Mouse (Mus musculus) heart, embryonic 15.5 days (tissue): ENCODE data around the gene Nfat5. TPM values are rescaled to one million over a fixed set of nuclear protein-coding genes. Genes with fewer than 3 reads are reported as not detected.

Experiments used
- ATAC-seq: fragments of 200-750 bp; cut with Nextera tagmentation; replicated peaks from 2 replicates; pipeline ENCODE4 v1.8.0; 2017; ENCODE audit warnings: low read depth, moderate TSS enrichment; ENCODE audit not compliant: insufficient number of reproducible peaks, insufficient read depth, low FRiP score
- H3K27ac ChIP-seq: fragments of 300-500 bp; sonication (generic); 2 replicates; pipeline ENCODE4 v1.5.1; 2015; ENCODE audit warnings: mild to moderate bottlenecking, inconsistent platforms
- H3K27me3 ChIP-seq: fragments of 300-500 bp; sonication (generic); 2 replicates; pipeline ENCODE4 v1.6.1; 2015; ENCODE audit warnings: inconsistent platforms
- H3K36me3 ChIP-seq: fragments of 300-500 bp; sonication (generic); 2 replicates; pipeline ENCODE4 v1.6.1; 2015; ENCODE audit warnings: mild to moderate bottlenecking, inconsistent platforms
- H3K4me1 ChIP-seq: fragments of 300-500 bp; sonication (generic); replicated peaks from 2 replicates; pipeline ENCODE4 v1.6.1; 2015; ENCODE audit warnings: inconsistent platforms
- H3K4me2 ChIP-seq: fragments of 300-500 bp; sonication (generic); 2 replicates; pipeline ENCODE4 v1.6.1; 2015; ENCODE audit warnings: inconsistent platforms, mild to moderate bottlenecking, moderate library complexity
- H3K4me3 ChIP-seq: fragments of 300-500 bp; sonication (generic); 2 replicates; pipeline ENCODE4 v1.5.1; 2015; ENCODE audit warnings: mild to moderate bottlenecking, inconsistent platforms
- H3K9ac ChIP-seq: fragments of 300-500 bp; sonication (generic); 2 replicates; pipeline ENCODE4 v1.6.1; 2015; ENCODE audit warnings: mild to moderate bottlenecking, inconsistent platforms
- H3K9me3 ChIP-seq: fragments of 300-500 bp; sonication (generic); replicated peaks from 2 replicates; pipeline ENCODE4 v1.6.1; 2016; ENCODE audit warnings: inconsistent platforms
- WGBS: fragments of 180-500 bp; shearing (Covaris S2); methylation state at CpG from one replicate; pipeline ENCODE4 v1.1.7; 2015; ENCODE audit warnings: mixed read lengths; 5-methylcytosine and 5-hydroxymethylcytosine counted together
- polyA plus RNA-seq: library from polyadenylated mRNA; unstranded; fragments of >200 nt; fragmentation: Nextera tagmentation; extraction: Ambion mirVana; gene quantifications from 2 replicates; pipeline ENCODE4 v1.2.1, GENCODE M21; 2015

The Nfat5 gene
- polyA plus RNA-seq, result 10.4 and 11.4 TPM in 2 replicates

DNA sequence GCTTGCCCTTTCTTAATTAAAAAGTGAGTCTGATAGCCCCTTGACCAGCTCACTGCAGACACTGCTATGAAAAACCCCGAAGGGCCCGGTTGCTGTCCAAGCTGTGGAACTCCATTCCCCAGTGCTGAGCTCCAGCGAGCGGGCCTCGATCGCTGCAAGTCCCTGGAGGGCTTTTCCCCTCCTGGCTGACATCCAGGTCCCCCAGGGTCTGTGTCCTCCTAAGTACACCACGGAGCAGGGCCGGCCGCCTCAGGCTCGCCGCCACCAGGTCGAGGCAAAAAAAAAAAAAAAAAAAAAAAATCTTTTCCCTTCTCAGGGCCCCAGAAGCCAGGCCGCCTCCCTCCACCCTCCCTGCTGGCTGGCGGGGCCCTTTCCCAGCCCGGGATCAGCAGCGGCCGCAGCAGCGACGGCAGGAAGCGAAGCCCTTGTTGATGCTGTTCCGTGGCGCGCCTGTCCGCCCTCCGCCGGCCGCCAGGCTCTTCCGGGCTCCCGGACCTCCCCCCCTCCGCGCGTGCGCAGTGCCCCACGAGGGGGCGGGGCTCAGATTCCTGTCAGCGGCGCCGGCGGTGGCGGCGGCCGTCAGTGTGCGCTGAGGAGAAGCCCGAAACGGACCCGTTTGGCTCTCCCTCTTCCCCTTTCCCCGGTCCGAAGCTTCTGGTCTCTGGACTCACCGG is at the start of gene Nfat5:
Gene Nfat5 (plus strand): TSS at position 543 of the 674 bp plus-strand sequence.
- Histone ChIP-seq H3K9ac (peak within 1 kb of the TSS; percentile 98), H3K27me3 (no peaks in the 10 kb centered on the region), H3K27ac (peak within 1 kb of the TSS; percentile 99), H3K4me2 (peak within 1 kb of the TSS; percentile 63), H3K4me3 (peak within 1 kb of the TSS; percentile 100), H3K4me1 (peaks cover 19% of the 10 kb centered on the region), H3K9me3 (no peaks in the 10 kb centered on the region), H3K36me3 (no peaks in the 10 kb centered on the region)
- ATAC-seq, result peak; percentile 93
- under 1% methylated on average over 48 of the region's 49 CpGs for WGBS

DNA sequence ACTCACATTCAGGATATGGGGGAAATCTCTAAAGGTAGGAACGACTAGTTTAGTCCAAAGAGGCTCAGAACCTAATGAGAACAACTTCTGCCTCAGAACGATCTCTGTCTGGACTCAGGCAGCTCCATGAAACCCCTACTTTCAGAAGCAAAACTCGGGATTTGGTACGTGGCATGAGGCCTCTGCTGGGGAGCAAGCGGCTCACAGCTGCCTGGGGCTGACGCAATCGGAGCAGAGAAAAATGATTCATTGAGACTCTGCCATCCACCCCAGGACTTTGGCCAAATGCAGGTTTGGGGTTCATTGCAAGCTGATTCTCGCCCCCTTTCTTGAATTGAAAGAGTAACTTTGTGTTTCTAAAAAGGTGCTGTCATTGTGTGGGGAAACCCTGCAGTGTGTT is 49.1 kb upstream of the Nfat5 start:
- Histone ChIP-seq H3K27me3 (no peaks in the 10 kb centered on the region), H3K4me3 (no peak overlapping the region), H3K9ac (no peak overlapping the region), H3K4me1 (no peaks in the 10 kb centered on the region), H3K4me2 (no peak overlapping the region), H3K36me3 (no peaks in the 10 kb centered on the region), H3K9me3 (no peaks in the 10 kb centered on the region), H3K27ac (no peak overlapping the region)
- 66% methylated on average over 8 of the region's 8 CpGs for WGBS
- ATAC-seq, result no peak

DNA sequence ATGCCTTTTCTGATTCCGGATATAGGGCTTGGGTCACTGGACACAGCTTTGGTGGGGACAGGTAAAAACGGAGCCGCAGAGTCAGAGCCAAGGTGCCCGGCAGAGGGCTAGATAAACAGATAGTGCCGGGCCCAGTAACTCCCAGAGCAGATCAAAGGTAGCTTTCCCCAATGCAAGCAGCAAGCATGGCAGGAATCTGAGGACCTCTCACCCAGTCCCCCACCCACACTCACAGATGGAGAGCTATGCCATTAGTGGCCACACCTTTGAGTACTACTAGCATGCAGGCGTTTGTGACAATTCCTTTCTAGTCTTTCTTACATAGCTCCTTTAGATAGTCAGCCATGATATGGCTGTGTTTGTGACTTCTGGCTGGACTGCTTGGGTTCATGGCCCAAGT is 44.8 kb upstream of the Nfat5 start:
- H3K9ac ChIP-seq, result no peak overlapping the region
- 62% methylated on average over 6 of the region's 6 CpGs for WGBS
- H3K9me3 ChIP-seq, result no peaks in the 10 kb centered on the region
- H3K36me3 ChIP-seq, result no peaks in the 10 kb centered on the region
- H3K4me2 ChIP-seq, result no peak overlapping the region
- no peaks in the 10 kb centered on the region for H3K27me3 ChIP-seq
- no peak for ATAC-seq
- no peak overlapping the region for H3K4me3 ChIP-seq
- H3K4me1 ChIP-seq, result 0 out of 2 replicates have a peak, but pooled peaks cover 9% of the 10 kb centered on the region
- no peak overlapping the region for H3K27ac ChIP-seq

DNA sequence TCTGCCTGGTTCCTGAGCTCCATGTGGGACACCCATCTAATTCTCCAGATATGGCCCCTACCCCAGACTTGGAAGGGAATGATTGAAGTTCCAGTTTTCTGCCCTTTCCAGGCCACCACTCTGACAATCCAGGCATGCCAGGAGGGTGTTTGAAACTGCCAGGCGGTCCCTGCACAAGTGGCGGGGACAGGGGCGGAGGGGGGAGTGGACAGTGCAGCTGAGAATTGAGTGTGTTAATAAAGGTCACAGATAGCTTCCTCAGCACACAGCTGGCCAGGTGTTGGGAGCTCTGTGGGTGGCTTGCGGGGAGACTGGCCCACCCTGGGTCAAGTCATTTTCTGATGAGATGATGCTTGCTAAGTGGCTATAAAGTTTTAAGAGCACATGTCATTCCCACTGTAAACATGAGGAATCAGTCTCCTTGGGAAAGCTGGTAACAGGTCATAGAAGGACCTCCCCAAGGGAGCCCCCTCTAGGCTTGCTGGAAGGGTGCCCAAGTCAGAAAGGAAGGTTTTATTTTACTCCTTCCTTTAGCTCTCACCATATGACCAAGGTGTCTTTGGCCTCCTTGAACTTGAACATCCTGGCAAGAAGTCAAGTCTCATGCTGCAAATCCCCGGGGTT is 41.7 kb upstream of the Nfat5 start:
- 60% methylated on average over 5 of the region's 5 CpGs for WGBS
- H3K9ac ChIP-seq, result no peak overlapping the region
- no peak overlapping the region for H3K4me3 ChIP-seq
- peaks cover 20% of the 10 kb centered on the region for H3K4me1 ChIP-seq
- no peaks in the 10 kb centered on the region for H3K36me3 ChIP-seq
- H3K27me3 ChIP-seq, result no peaks in the 10 kb centered on the region
- no peak overlapping the region for H3K4me2 ChIP-seq
- H3K27ac ChIP-seq, result no peak overlapping the region
- no peaks in the 10 kb centered on the region for H3K9me3 ChIP-seq
- peak; percentile 40; the same call in 1 of the 2 replicates for ATAC-seq

DNA sequence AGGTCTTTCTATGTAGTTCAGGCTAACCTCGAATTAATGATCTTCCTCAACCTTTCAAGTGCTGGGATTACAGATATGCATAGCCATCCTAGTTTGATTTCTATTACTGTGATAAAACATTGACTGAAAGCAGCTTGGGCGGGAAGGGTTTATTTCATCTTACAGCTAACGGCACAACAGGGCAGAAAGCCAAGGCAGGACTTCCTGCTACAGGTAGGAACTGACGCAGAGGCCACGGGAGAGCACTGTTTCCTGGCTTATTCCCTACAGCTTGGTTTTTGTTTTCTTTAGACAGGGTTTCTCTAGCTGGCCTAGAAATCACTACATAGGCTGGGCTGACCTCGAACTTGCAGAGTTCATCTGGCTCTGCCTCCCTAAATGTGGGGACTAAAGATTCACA is 40.1 kb upstream of the Nfat5 start:
- Histone ChIP-seq H3K27me3 (no peaks in the 10 kb centered on the region), H3K36me3 (no peaks in the 10 kb centered on the region), H3K4me2 (no peak overlapping the region), H3K4me3 (no peak overlapping the region), H3K9me3 (no peaks in the 10 kb centered on the region), H3K4me1 (peaks cover 20% of the 10 kb centered on the region), H3K27ac (no peak overlapping the region), H3K9ac (no peak overlapping the region)
- 66% methylated on average over 6 of the region's 6 CpGs for WGBS
- no peak for ATAC-seq

DNA sequence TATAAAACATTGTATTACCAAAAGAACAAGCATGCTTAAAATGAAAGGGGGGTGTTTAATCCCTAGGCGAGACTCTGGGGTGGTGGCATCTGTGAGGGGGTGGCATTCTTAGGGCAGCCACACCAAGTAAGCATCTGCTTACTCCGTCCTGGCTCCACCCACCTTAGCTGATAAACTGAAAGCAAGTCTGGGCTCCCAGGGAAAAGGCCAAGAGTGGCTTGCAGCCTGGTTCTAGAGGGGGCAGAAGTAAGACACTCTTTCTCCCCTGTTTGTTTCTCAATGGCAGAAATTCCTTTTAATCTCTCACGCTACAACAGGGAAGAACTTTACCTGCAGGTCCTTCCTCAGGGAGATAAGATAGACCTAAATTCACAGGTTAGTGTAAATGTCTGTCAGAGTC is 38.9 kb upstream of the Nfat5 start:
- H3K9me3 ChIP-seq, result no peaks in the 10 kb centered on the region
- H3K27me3 ChIP-seq, result no peaks in the 10 kb centered on the region
- no peaks in the 10 kb centered on the region for H3K36me3 ChIP-seq
- no peak overlapping the region for H3K9ac ChIP-seq
- H3K4me1 ChIP-seq, result peaks cover 20% of the 10 kb centered on the region
- ATAC-seq, result no peak
- H3K4me2 ChIP-seq, result 0 out of 2 replicates have a peak overlapping the region, but pooled peaks have one; percentile 7
- H3K4me3 ChIP-seq, result no peak overlapping the region
- 0 out of 2 replicates have a peak overlapping the region, but pooled peaks have one; percentile 42 for H3K27ac ChIP-seq
- WGBS, result 46% methylated on average over 3 of the region's 3 CpGs

DNA sequence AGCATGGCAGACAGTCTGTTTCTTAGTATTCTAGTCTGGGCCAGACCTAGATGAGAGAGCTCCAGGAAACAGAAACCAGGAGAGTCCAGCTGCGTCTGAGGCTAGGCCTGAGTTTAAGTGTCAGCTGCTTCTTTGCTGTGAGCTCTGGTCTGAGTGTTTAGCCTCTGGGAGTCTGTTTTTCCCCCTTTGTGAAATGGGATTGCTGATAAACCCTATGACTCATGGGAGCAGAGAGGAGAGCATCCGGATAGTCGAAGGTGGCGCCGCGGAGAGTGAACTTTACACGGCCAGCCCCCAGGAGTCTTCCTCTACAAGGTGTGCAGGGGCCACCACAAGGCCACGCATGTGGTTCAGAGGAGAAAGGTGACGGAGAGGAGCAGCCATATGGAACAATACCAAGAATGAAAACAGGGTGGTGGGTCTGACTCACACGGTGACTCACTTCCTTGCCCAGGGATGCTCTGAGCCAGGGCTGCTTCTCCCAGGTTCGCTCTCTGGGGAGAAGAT is 38.3 kb upstream of the Nfat5 start:
- no peaks in the 10 kb centered on the region for H3K27me3 ChIP-seq
- 0 out of 2 replicates have a peak overlapping the region, but pooled peaks have one; percentile 42 for H3K27ac ChIP-seq
- no peaks in the 10 kb centered on the region for H3K36me3 ChIP-seq
- no peak overlapping the region for H3K4me3 ChIP-seq
- peaks cover 20% of the 10 kb centered on the region for H3K4me1 ChIP-seq
- H3K9me3 ChIP-seq, result no peaks in the 10 kb centered on the region
- no peak overlapping the region for H3K9ac ChIP-seq
- WGBS, result 50% methylated on average over 11 of the region's 11 CpGs
- no peak for ATAC-seq
- 0 out of 2 replicates have a peak overlapping the region, but pooled peaks have one; percentile 7 for H3K4me2 ChIP-seq

DNA sequence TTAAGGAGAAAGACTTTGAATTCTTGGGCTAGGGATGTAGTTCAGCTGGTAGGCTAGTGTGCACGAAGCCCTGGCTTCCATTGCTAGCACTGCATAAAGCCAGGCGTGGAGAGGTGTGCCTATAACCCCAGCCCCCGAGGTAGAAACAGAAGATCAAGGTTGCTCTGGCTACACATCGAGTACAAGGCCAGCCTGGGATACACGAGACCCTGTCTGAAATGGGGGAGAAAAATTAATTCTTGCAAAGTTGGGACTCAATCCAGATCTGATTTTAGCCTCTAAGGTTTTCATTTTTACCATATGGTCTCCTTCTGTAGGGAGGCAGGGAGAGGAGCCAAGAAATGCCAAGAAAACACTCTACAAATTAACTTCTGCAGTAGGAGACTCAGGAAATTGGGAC is 36.0 kb upstream of the Nfat5 start:
- Histone ChIP-seq H3K27ac (no peak overlapping the region), H3K4me2 (no peak overlapping the region), H3K4me3 (no peak overlapping the region), H3K9ac (no peak overlapping the region), H3K9me3 (no peaks in the 10 kb centered on the region), H3K36me3 (no peaks in the 10 kb centered on the region), H3K27me3 (no peaks in the 10 kb centered on the region), H3K4me1 (peaks cover 13% of the 10 kb centered on the region)
- WGBS, result 65% methylated on average over 5 of the region's 5 CpGs
- ATAC-seq, result no peak

DNA sequence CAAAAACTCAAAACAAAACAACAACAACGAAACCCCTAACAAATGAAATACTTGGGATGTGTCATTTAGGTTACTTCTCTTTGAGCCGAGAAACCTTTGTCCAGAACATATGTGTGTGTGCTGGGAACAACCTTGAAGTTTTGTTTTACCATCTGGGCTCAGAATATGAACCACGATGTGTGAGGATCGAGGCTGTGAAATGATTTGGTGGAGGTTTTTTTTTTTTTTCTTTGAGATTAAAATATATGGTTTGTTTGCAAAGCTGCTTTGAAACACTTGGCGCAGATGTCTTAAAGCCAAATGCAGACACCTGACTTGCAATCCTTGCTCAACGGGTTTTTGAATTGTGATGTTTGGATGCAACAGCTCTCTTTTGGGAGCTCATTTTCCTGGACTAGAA is 33.1 kb upstream of the Nfat5 start:
- no peak overlapping the region for H3K4me2 ChIP-seq
- ATAC-seq, result no peak
- H3K4me1 ChIP-seq, result peaks cover 3% of the 10 kb centered on the region
- no peaks in the 10 kb centered on the region for H3K9me3 ChIP-seq
- WGBS, result 90% methylated on average over 6 of the region's 6 CpGs
- no peaks in the 10 kb centered on the region for H3K36me3 ChIP-seq
- no peak overlapping the region for H3K9ac ChIP-seq
- no peak overlapping the region for H3K4me3 ChIP-seq
- no peak overlapping the region for H3K27ac ChIP-seq
- no peaks in the 10 kb centered on the region for H3K27me3 ChIP-seq

DNA sequence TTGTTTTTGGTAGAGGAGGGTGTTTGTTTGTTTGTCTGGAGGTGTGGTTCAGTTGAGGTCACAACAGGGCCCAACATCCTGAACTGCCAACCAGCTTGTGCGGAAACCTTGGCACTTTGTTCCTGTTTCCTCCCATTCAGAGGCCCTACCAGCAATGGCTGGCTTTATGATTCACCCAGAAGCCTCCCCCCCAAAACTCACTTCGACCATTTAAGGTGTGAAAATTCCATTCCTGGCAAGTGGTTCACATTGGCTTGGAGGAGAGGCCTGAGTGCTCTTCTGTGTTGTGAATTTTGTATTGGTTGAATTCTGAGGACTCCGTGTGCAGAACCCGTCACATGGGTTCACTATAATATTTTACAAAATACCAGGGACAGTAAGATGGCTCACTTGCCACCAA is 32.1 kb upstream of the Nfat5 start:
- H3K4me2 ChIP-seq, result no peak overlapping the region
- no peaks in the 10 kb centered on the region for H3K36me3 ChIP-seq
- H3K9ac ChIP-seq, result no peak overlapping the region
- no peak overlapping the region for H3K27ac ChIP-seq
- H3K27me3 ChIP-seq, result no peaks in the 10 kb centered on the region
- peaks cover 10% of the 10 kb centered on the region for H3K4me1 ChIP-seq
- no peak overlapping the region for H3K4me3 ChIP-seq
- ATAC-seq, result no peak
- 74% methylated on average over 4 of the region's 4 CpGs for WGBS
- H3K9me3 ChIP-seq, result no peaks in the 10 kb centered on the region

DNA sequence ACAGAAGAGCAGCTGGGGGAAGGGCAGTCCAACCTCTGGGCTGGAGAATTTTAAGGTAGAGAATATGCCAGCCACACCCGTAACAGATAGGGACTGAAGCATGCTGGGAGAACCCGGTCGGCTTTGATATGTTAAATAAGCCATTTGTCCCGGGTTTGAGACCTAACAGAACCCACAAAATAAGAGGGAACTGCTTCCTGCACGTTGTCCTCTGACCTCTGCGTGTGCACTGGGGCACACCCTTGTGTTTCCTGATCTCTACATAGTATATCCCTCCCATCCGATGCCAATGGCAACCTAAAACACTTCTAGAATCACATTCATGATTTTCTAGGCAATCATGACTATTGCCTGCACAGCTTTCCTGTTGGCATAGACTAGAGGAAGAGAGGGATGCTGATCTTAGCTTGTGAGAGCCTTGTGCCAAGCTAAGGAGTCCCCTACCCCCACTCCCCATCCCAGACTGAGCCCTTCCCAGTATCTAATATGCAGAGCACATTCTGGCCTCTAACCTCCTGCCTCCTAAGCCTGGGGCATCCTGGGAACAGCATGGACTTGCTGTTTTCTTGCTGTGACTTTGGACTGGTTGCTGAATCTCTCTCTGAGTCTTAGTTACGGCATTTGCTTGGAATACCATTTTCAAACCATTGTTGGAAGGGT is 31.1 kb upstream of the Nfat5 start:
- Histone ChIP-seq H3K9me3 (no peaks in the 10 kb centered on the region), H3K27ac (no peak overlapping the region), H3K36me3 (no peaks in the 10 kb centered on the region), H3K27me3 (no peaks in the 10 kb centered on the region), H3K4me2 (no peak overlapping the region), H3K4me1 (peaks cover 14% of the 10 kb centered on the region), H3K4me3 (no peak overlapping the region), H3K9ac (no peak overlapping the region)
- WGBS, result 73% methylated on average over 8 of the region's 8 CpGs
- no peak for ATAC-seq
